Mouse (Mus musculus) forebrain, embryonic 12.5 days (tissue): ENCODE data around the gene Clock. TPM values are rescaled to one million over a fixed set of nuclear protein-coding genes. Genes with fewer than 3 reads are reported as not detected.
A peak's percentile ranks its signal among the peaks of the same experiment; 100 is the strongest.

Experiments
- ATAC-seq: fragments of 200-750 bp; cut with Nextera tagmentation; 2 replicates; pipeline ENCODE4 v1.8.0; 2017; ENCODE audit warnings: moderate TSS enrichment; ENCODE audit not compliant: low FRiP score
- H3K27ac ChIP-seq: fragments of 300-500 bp; sonication (generic); 2 replicates; pipeline ENCODE4 v1.5.1; 2016; ENCODE audit warnings: mild to moderate bottlenecking
- H3K27me3 ChIP-seq: fragments of 300-500 bp; sonication (generic); 2 replicates; pipeline ENCODE4 v1.6.1; 2016; ENCODE audit warnings: mild to moderate bottlenecking
- H3K36me3 ChIP-seq: fragments of 300-500 bp; sonication (generic); replicated peaks from 2 replicates; pipeline ENCODE4 v1.6.1; 2016; ENCODE audit warnings: mild to moderate bottlenecking
- H3K4me1 ChIP-seq: fragments of 300-500 bp; sonication (generic); 2 replicates; pipeline ENCODE4 v1.6.1; 2016
- H3K4me2 ChIP-seq: fragments of 300-500 bp; sonication (generic); 2 replicates; pipeline ENCODE4 v1.6.1; 2016; ENCODE audit warnings: mild to moderate bottlenecking, moderate library complexity
- H3K4me3 ChIP-seq: fragments of 300-500 bp; sonication (generic); replicated peaks from 2 replicates; pipeline ENCODE4 v1.5.1; 2016; ENCODE audit warnings: mild to moderate bottlenecking
- H3K9ac ChIP-seq: fragments of 300-500 bp; sonication (generic); 2 replicates; pipeline ENCODE4 v1.6.1; 2016; ENCODE audit warnings: mild to moderate bottlenecking
- H3K9me3 ChIP-seq: fragments of 300-500 bp; sonication (generic); 2 replicates; pipeline ENCODE4 v1.6.1; 2016
- WGBS: fragments of 180-500 bp; shearing (Covaris S2); methylation state at CpG from one replicate; pipeline ENCODE4 v1.1.7; 2016; 5-methylcytosine and 5-hydroxymethylcytosine counted together
- polyA plus RNA-seq: library from polyadenylated mRNA; unstranded; fragments of >200 nt; fragmentation: Nextera tagmentation; extraction: Ambion mirVana; gene quantifications from 2 replicates; pipeline ENCODE4 v1.2.1, GENCODE M21; 2016

Gene Clock
- polyA plus RNA-seq, 1 experiment from 2014 or later = 17.3 TPM

GRCm38 (mm10) chr5:76190609-76191008 is 114.0 kb downstream of the Clock start:
- WGBS = 95% methylated on average over 4 of the region's 4 CpGs
- H3K27ac ChIP-seq = no peak overlapping the region
- H3K9ac ChIP-seq = no peak overlapping the region
- H3K4me3 ChIP-seq = no peak overlapping the region
- no peak overlapping the region for H3K4me2 ChIP-seq
- H3K27me3 ChIP-seq = no peaks in the 10 kb centered on the region
- no peaks in the 10 kb centered on the region for H3K9me3 ChIP-seq
- no peak for ATAC-seq
- peaks cover 11% of the 10 kb centered on the region for H3K4me1 ChIP-seq
- peaks cover 20% of the 10 kb centered on the region; the same call in 1 of the 2 replicates for H3K36me3 ChIP-seq

- Histone ChIP-seq H3K4me1 (peaks cover 24% of the 10 kb centered on the region), H3K9me3 (no peaks in the 10 kb centered on the region), H3K4me3 (no peak overlapping the region), H3K4me2 (no peak overlapping the region), H3K27ac (no peak overlapping the region), H3K27me3 (0 out of 2 replicates have a peak, but pooled peaks cover 3% of the 10 kb centered on the region), H3K9ac (no peak overlapping the region), H3K36me3 (peaks cover 12% of the 10 kb centered on the region; the same call in 1 of the 2 replicates)
- no peak for ATAC-seq
- 86% methylated on average over 5 of the region's 5 CpGs for WGBS
Measured at GRCm38 (mm10) chr5:76187885-76188284, 116.7 kb downstream of the Clock start.

DNA sequence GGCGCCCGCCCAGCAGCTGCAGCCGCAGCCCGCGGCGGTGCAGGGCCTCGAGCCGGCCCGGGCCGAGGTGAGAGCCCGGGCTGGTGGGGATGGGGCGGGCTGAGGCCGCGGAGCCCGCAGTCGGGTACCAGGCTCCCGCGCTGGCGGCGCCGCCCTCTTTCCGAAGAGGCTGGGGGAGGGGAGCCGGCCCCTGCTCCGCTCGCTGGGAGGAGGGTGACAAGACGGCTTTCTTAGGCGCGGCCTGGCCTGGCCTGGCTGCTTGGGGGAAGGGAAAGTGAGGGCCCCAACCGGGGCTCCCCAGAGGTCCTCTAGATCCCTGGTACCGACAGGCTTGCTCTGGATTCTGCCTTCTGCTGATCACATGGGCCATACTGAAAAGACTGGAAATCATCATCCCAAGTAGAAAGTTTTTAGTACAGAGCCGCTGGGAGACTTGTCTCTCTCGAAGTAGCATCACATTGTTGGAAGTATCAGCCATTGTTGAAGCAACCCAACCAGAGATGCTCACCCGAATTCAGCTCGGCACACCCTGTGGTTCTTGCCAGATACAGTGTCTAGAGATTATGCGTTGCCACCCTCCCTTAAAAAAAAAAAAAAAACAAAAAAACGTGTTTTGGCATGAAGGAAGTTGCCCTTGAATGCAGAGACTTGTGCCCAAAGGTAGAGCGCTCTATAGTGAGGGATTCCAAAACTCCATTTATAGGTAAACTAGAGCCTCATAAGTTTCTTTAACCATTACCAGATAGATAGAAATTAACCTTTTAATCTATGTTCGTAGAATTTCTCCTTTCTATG is 120.1 kb downstream of the Clock start:
- peaks cover 22% of the 10 kb centered on the region for H3K4me1 ChIP-seq
- 0 out of 2 replicates have a peak, but pooled peaks cover 4% of the 10 kb centered on the region for H3K36me3 ChIP-seq
- peak; percentile 92 for ATAC-seq
- peak overlapping the region; percentile 97 for H3K27ac ChIP-seq
- H3K9ac ChIP-seq = peak overlapping the region; percentile 96
- H3K4me3 ChIP-seq = peak overlapping the region; percentile 92
- 0 out of 2 replicates have a peak, but pooled peaks cover 10% of the 10 kb centered on the region for H3K27me3 ChIP-seq
- no peaks in the 10 kb centered on the region for H3K9me3 ChIP-seq
- peak overlapping the region; percentile 75 for H3K4me2 ChIP-seq
- WGBS = 4% methylated on average over 38 of the region's 38 CpGs

DNA sequence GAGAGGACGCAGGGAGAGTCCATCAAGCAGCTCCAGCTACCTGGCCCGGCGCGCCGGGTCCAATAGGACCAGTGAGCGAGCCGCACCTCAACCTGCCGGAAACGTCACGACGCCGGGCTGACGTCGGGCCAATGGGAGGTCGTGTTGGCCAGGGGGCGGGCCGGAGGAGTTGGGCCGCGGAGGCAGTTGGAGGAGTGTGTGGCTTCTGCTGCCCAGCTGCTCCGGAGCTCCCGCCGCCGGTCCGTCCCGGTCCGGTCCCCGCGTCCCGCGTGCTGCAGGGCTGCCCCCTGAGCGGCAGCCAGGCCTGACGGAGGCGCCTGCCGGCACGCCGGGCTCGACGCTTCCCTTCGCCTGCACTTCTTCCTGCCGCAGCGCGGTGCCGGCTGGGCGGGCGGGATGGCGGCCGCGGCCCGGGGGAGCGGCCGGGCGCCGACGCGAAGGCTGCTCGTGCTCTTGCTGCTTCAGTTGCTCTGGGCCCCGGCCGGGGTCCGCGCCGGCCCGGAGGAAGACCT is 120.8 kb downstream of the Clock start, which contains the start of gene Tmem165:
Tmem165 (plus strand) TSS at position 131 of the 512 bp plus-strand sequence.
- peak within 1 kb of the TSS; percentile 96 for H3K9ac ChIP-seq
- no peaks in the 10 kb centered on the region for H3K9me3 ChIP-seq
- H3K27ac ChIP-seq = peak within 1 kb of the TSS; percentile 97
- under 1% methylated on average over 57 of the region's 62 CpGs for WGBS
- 0 out of 2 replicates have a peak, but pooled peaks cover 4% of the 10 kb centered on the region for H3K36me3 ChIP-seq
- peaks cover 16% of the 10 kb centered on the region for H3K4me1 ChIP-seq
- 0 out of 2 replicates have a peak, but pooled peaks cover 10% of the 10 kb centered on the region for H3K27me3 ChIP-seq
- H3K4me2 ChIP-seq = peak within 1 kb of the TSS; percentile 75
- peak; percentile 98 for ATAC-seq
- H3K4me3 ChIP-seq = peak within 1 kb of the TSS; percentile 92

- H3K27ac ChIP-seq = 0 out of 2 replicates have a peak overlapping the region, but pooled peaks have one; percentile 97
- H3K4me3 ChIP-seq = peak overlapping the region; percentile 92
- no peak for ATAC-seq
- 38% methylated on average over 17 of the region's 17 CpGs for WGBS
- 0 out of 2 replicates have a peak, but pooled peaks cover 4% of the 10 kb centered on the region for H3K36me3 ChIP-seq
- H3K9me3 ChIP-seq = no peaks in the 10 kb centered on the region
- H3K9ac ChIP-seq = peak overlapping the region; percentile 96
- peak overlapping the region; percentile 75 for H3K4me2 ChIP-seq
- H3K27me3 ChIP-seq = 0 out of 2 replicates have a peak, but pooled peaks cover 10% of the 10 kb centered on the region
- peaks cover 16% of the 10 kb centered on the region for H3K4me1 ChIP-seq
Measured at GRCm38 (mm10) chr5:76183043-76183749, 121.4 kb downstream of the Clock start.

DNA sequence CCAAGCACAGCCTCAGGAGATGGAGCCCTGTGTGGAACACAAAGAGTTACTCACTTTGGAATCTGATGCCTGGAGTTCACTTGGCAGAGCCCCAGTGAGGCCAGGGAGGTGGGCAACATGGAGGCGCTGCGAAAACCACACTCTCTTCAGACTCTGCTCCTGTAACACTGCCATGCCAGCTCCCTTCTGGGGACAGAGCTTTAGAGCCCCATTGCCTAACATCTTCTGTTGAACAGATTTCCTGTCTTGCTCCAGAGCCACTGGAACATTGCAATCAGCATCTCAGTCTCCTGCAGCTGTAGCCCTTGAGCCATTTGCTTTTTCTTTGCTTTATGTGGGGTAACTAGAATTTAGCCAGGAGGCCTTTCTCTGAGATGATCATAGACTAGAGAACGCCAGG is 122.3 kb downstream of the Clock start:
- WGBS = 70% methylated on average over 3 of the region's 3 CpGs
- Histone ChIP-seq H3K4me1 (peaks cover 16% of the 10 kb centered on the region), H3K9ac (no peak overlapping the region), H3K9me3 (no peaks in the 10 kb centered on the region), H3K4me2 (no peak overlapping the region), H3K27me3 (0 out of 2 replicates have a peak, but pooled peaks cover 10% of the 10 kb centered on the region), H3K27ac (no peak overlapping the region), H3K4me3 (no peak overlapping the region), H3K36me3 (0 out of 2 replicates have a peak, but pooled peaks cover 4% of the 10 kb centered on the region)
- no peak for ATAC-seq

- Histone ChIP-seq H3K36me3 (no peaks in the 10 kb centered on the region), H3K9ac (no peak overlapping the region), H3K27me3 (0 out of 2 replicates have a peak, but pooled peaks cover 10% of the 10 kb centered on the region), H3K4me2 (no peak overlapping the region), H3K27ac (no peak overlapping the region), H3K4me1 (peaks cover 5% of the 10 kb centered on the region), H3K4me3 (no peak overlapping the region), H3K9me3 (no peaks in the 10 kb centered on the region)
- no peak for ATAC-seq
- WGBS = 88% methylated on average over 5 of the region's 5 CpGs
Measured at GRCm38 (mm10) chr5:76179791-76180190, 124.8 kb downstream of the Clock start.

DNA sequence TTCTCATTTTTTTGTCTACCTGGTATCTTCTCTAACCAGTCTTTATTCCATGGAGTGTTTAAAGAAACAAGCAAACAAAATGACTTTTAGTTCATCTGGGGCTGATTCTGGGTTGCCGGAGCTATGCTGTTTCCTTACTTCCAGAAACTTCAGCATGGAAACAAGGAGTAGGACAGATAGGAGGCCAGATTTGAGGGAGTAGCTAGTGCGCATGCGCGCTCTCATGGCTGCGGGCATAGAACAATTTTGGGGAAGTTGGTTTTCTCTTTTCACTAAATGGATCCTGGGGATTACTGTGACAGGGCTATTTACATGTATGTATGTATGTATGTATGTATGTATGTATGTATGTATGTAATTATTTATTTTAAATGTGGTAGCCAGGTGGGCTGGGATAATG is 125.4 kb downstream of the Clock start:
- 97% methylated on average over 5 of the region's 5 CpGs for WGBS
- Histone ChIP-seq H3K9me3 (no peaks in the 10 kb centered on the region), H3K4me2 (no peak overlapping the region), H3K36me3 (no peaks in the 10 kb centered on the region), H3K9ac (no peak overlapping the region), H3K27ac (no peak overlapping the region), H3K4me3 (no peak overlapping the region), H3K4me1 (peaks cover 4% of the 10 kb centered on the region), H3K27me3 (0 out of 2 replicates have a peak, but pooled peaks cover 10% of the 10 kb centered on the region)
- ATAC-seq = no peak

- no peak overlapping the region for H3K9ac ChIP-seq
- no peaks in the 10 kb centered on the region for H3K9me3 ChIP-seq
- H3K4me2 ChIP-seq = no peak overlapping the region
- H3K36me3 ChIP-seq = no peaks in the 10 kb centered on the region
- H3K27me3 ChIP-seq = 0 out of 2 replicates have a peak, but pooled peaks cover 4% of the 10 kb centered on the region
- H3K27ac ChIP-seq = no peak overlapping the region
- H3K4me1 ChIP-seq = no peaks in the 10 kb centered on the region
- no peak for ATAC-seq
- H3K4me3 ChIP-seq = no peak overlapping the region
- WGBS = 84% methylated on average over 7 of the region's 7 CpGs
Measured at GRCm38 (mm10) chr5:76177664-76178063, 126.9 kb downstream of the Clock start.

GRCm38 (mm10) chr5:76176841-76177240 is 127.8 kb downstream of the Clock start:
- WGBS = 83% methylated on average over 11 of the region's 11 CpGs
- no peak for ATAC-seq

DNA sequence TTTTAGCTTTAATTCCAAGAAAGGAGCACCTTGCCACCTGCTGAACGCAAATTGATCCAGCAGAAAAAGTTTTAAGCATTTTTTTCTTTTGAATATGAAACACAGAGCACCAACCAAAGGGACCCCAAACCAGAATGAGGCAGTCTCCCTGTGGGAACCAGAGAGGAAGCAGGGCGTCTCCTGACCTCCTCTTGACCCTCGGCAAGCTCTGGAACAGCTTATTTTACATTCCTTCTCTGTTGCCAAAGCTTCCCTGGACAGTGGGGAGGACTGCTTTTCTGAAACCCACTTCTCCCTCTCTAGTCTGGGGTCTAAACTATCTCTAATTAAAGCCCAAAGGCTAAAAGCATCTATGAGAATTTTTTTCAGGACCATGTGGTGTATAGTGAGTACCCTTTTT is 128.2 kb downstream of the Clock start:
- Histone ChIP-seq H3K27ac (no peak overlapping the region), H3K4me2 (no peak overlapping the region), H3K36me3 (no peaks in the 10 kb centered on the region), H3K4me3 (no peak overlapping the region), H3K27me3 (no peaks in the 10 kb centered on the region), H3K4me1 (no peaks in the 10 kb centered on the region), H3K9me3 (no peaks in the 10 kb centered on the region), H3K9ac (no peak overlapping the region)
- ATAC-seq = no peak
- 69% methylated on average over 3 of the region's 3 CpGs for WGBS

More at GRCm38 (mm10) chr5:76176841-76177240, 127.8 kb downstream of the Clock start:
- H3K9ac ChIP-seq = no peak overlapping the region
- H3K27ac ChIP-seq = no peak overlapping the region
- H3K27me3 ChIP-seq = no peaks in the 10 kb centered on the region
- no peaks in the 10 kb centered on the region for H3K4me1 ChIP-seq
- H3K9me3 ChIP-seq = no peaks in the 10 kb centered on the region
- H3K4me3 ChIP-seq = no peak overlapping the region
- no peaks in the 10 kb centered on the region for H3K36me3 ChIP-seq
- no peak overlapping the region for H3K4me2 ChIP-seq

- Histone ChIP-seq H3K27ac (no peak overlapping the region), H3K4me1 (no peaks in the 10 kb centered on the region), H3K9ac (no peak overlapping the region), H3K36me3 (no peaks in the 10 kb centered on the region), H3K27me3 (no peaks in the 10 kb centered on the region), H3K4me2 (no peak overlapping the region), H3K9me3 (no peaks in the 10 kb centered on the region), H3K4me3 (no peak overlapping the region)
- ATAC-seq = no peak
- WGBS = 91% methylated on average over 4 of the region's 4 CpGs
Measured at GRCm38 (mm10) chr5:76175051-76175450, 129.5 kb downstream of the Clock start.
